Mouse (Mus musculus): ENCODE measurements around the gene Pex13. TPM values are rescaled to one million over a fixed set of nuclear protein-coding genes. Genes with fewer than 3 reads are reported as not detected.
"Not testable (repeated sequence)": the region's sequence is repeated elsewhere in the genome, so short reads cannot be mapped to it uniquely, and the experiment has no call there.

Pex13 gene
- polyA plus RNA-seq, 1 experiment = 43.2 TPM

- H3K4me1 ChIP-seq (ENCODE audit: control insufficient read depth, insufficient read depth, low read length) = peaks cover 2% of the 10 kb centered on the region; the same call in 1 of the 2 replicates
- TF ChIP-seq POLR2A (IDR thresholded peaks at IDR 0.05; ENCODE audit: low read depth, low read length) = no peak
- TF ChIP-seq CTCF (IDR thresholded peaks at IDR 0.05; ENCODE audit: borderline replicate concordance, insufficient read depth, low read length) = no peak
- H3K27ac ChIP-seq (ENCODE audit: insufficient read depth, low read length) = no peak overlapping the region
- H3K4me3 ChIP-seq (ENCODE audit: insufficient read depth, low read length) = no peak overlapping the region
Measured at GRCm38 (mm10) chr11:23657791-23658190, 8.0 kb downstream of the Pex13 start.

DNA sequence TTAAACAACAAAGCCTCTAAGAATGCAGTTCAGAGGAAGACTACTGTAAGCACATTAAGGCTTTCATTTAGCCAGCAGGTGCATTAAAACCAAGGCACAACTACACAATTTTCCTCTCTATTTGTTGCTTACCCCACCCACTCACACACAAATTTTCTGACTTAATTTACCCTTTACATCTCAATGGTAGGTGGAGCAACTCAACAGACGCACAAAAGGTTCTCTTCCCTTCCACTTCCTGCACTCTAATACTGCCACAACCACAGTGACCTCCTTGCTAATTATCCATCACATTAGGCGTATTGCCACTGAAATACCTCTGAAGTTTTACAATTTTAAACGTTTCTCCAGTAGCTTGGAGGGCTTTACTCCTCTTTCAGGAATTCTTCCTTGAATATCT lies 12.1 kb downstream of the Pex13 start:
- no peak for TF ChIP-seq POLR2A (IDR thresholded peaks at IDR 0.05; ENCODE audit: low read depth, low read length)
- TF ChIP-seq CTCF (IDR thresholded peaks at IDR 0.05; ENCODE audit: borderline replicate concordance, insufficient read depth, low read length) = no peak
- Histone ChIP-seq H3K27ac (ENCODE audit: insufficient read depth, low read length) (no peak overlapping the region), H3K4me1 (ENCODE audit: control insufficient read depth, insufficient read depth, low read length) (no peaks in the 10 kb centered on the region), H3K4me3 (ENCODE audit: insufficient read depth, low read length) (no peak overlapping the region)

DNA sequence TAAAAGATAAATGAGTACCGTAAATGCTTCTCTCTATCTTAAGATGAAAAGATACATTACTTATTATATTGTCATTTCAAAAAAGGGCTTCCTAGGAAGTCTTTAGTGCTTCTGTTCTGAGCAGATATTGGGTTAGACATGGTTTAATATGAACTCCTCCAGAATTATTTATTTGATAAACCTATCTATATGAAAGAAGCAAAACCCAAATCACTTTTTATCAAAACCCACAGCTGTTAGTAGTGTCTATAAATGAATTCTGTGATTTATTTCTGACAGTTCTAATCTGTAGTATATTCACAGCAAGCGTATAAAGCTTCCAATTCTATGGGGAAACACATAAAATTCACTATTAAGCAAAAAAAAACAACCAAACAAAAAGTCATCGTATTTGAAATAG lies 17.9 kb downstream of the Pex13 start:
- no peak for TF ChIP-seq POLR2A (IDR thresholded peaks at IDR 0.05; ENCODE audit: low read depth, low read length)
- TF ChIP-seq CTCF (IDR thresholded peaks at IDR 0.05; ENCODE audit: borderline replicate concordance, insufficient read depth, low read length) = no peak
- Histone ChIP-seq H3K4me1 (ENCODE audit: control insufficient read depth, insufficient read depth, low read length) (no peaks in the 10 kb centered on the region), H3K27ac (ENCODE audit: insufficient read depth, low read length) (no peak overlapping the region), H3K4me3 (ENCODE audit: insufficient read depth, low read length) (no peak overlapping the region)

DNA sequence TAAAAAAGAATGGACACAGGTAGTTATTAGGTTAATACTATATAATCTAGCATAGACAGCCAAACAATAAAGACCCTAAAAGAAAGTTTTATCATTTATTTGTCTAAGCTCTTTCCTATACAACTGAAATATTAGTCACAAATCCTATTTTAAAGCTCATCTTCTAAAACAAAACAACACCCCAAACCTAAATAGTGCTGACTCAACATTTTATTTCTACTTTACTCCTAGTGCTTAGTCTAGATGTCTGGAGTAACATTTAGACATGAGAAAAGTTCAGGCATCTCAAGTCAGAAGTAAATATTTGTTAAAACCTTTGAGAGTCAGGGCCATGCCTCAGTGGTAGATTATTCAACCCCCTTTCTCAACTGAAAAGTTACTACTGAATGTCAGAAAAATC lies 18.3 kb downstream of the Pex13 start:
- Histone ChIP-seq H3K27ac (ENCODE audit: insufficient read depth, low read length) (no peak overlapping the region), H3K4me3 (ENCODE audit: insufficient read depth, low read length) (no peak overlapping the region), H3K4me1 (ENCODE audit: control insufficient read depth, insufficient read depth, low read length) (no peaks in the 10 kb centered on the region)
- TF ChIP-seq CTCF (IDR thresholded peaks at IDR 0.05; ENCODE audit: borderline replicate concordance, insufficient read depth, low read length) (no peak), POLR2A (IDR thresholded peaks at IDR 0.05; ENCODE audit: low read depth, low read length) (no peak)

DNA sequence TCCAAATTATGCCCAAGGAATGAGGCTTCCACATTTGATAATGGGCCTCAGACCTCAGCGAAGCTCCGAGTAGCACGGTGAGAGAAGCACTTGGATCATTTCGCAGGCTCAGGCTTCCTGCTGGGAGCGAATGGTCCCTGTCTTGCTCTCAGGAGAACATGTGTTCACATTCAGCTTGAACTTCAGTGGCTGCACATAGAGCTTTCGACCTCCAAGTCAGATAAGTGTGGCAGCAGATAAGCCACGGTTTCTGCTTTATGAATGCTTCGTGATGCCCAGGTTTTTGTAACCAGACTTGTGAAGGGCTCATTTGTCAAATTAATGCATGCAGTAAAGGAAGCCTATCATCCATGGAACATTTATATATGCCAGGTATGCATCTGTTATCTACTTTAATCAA lies 31.2 kb downstream of the Pex13 start:
- TF ChIP-seq POLR2A (IDR thresholded peaks at IDR 0.05; ENCODE audit: low read depth, low read length) (no peak), CTCF (IDR thresholded peaks at IDR 0.05; ENCODE audit: borderline replicate concordance, insufficient read depth, low read length) (no peak)
- Histone ChIP-seq H3K4me1 (ENCODE audit: control insufficient read depth, insufficient read depth, low read length) (no peaks in the 10 kb centered on the region), H3K27ac (ENCODE audit: insufficient read depth, low read length) (no peak overlapping the region), H3K4me3 (ENCODE audit: insufficient read depth, low read length) (no peak overlapping the region)

DNA sequence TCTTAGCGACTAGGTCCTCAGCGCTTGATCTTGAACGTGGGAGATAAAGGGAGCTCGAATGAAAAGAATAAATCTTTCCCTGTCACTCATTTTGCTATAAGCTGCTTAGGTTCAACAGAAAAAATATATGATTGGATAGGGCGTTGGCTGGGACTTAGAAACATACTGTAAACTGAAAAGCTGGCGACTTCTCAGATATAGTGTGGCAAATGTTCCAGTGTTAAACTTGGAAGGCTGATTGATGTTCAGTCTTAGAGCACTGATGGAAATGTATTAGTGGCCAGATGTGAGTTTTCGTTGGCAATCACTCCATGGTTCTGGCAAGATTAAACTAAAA lies 31.9 kb downstream of the Pex13 start:
- H3K27ac ChIP-seq (ENCODE audit: insufficient read depth, low read length) = no peak overlapping the region
- no peaks in the 10 kb centered on the region for H3K4me1 ChIP-seq (ENCODE audit: control insufficient read depth, insufficient read depth, low read length)
- no peak for TF ChIP-seq POLR2A (IDR thresholded peaks at IDR 0.05; ENCODE audit: low read depth, low read length)
- TF ChIP-seq CTCF (IDR thresholded peaks at IDR 0.05; ENCODE audit: borderline replicate concordance, insufficient read depth, low read length) = no peak
- peak overlapping the region; percentile 20; the same call in 1 of the 2 replicates for H3K4me3 ChIP-seq (ENCODE audit: insufficient read depth, low read length)

- Histone ChIP-seq H3K4me3 (ENCODE audit: insufficient read depth, low read length) (peak within 1 kb of the TSS; percentile 80), H3K4me1 (ENCODE audit: control insufficient read depth, insufficient read depth, low read length) (no peaks in the 10 kb centered on the region), H3K27ac (ENCODE audit: insufficient read depth, low read length) (no peak within 1 kb of the TSS)
- TF ChIP-seq CTCF (IDR thresholded peaks at IDR 0.05; ENCODE audit: borderline replicate concordance, insufficient read depth, low read length) (no peak), POLR2A (IDR thresholded peaks at IDR 0.05; ENCODE audit: low read depth, low read length) (peak; percentile 73)
Measured at GRCm38 (mm10) chr11:23632945-23633878, 32.5 kb downstream of the Pex13 start, which contains the start of gene 0610010F05Rik. Gene 0610010F05Rik (minus strand): TSS chr11:23633639.

- Histone ChIP-seq H3K27ac (ENCODE audit: insufficient read depth, low read length) (no peak overlapping the region), H3K4me3 (ENCODE audit: insufficient read depth, low read length) (no peak overlapping the region), H3K4me1 (ENCODE audit: control insufficient read depth, insufficient read depth, low read length) (no peaks in the 10 kb centered on the region)
- no peak for TF ChIP-seq CTCF (IDR thresholded peaks at IDR 0.05; ENCODE audit: borderline replicate concordance, insufficient read depth, low read length)
Measured at GRCm38 (mm10) chr11:23630664-23631063, 35.1 kb downstream of the Pex13 start.

DNA sequence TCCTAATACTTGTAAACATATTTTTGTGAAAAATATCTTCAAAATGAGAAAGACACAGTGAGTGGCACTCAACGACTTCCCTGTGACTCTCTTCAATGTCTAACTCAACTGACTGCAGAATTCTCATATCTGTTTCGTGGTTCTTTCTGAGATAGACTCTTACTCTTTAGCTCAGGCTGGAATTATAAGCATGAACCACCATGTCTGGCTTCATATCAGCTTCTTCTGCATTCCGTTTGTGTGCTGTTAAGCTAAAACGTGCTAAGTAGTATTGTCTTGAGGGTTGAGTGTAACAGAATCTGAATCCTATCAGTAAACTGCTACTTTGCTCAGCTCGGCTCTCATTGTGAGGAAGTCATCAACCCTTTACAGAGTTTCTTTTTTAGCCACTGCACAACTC lies 46.8 kb downstream of the Pex13 start:
- Histone ChIP-seq H3K27ac (ENCODE audit: insufficient read depth, low read length) (no peak overlapping the region), H3K4me3 (ENCODE audit: insufficient read depth, low read length) (no peak overlapping the region), H3K4me1 (ENCODE audit: control insufficient read depth, insufficient read depth, low read length) (no peaks in the 10 kb centered on the region)
- TF ChIP-seq POLR2A (IDR thresholded peaks at IDR 0.05; ENCODE audit: low read depth, low read length) (no peak), CTCF (IDR thresholded peaks at IDR 0.05; ENCODE audit: borderline replicate concordance, insufficient read depth, low read length) (no peak)

DNA sequence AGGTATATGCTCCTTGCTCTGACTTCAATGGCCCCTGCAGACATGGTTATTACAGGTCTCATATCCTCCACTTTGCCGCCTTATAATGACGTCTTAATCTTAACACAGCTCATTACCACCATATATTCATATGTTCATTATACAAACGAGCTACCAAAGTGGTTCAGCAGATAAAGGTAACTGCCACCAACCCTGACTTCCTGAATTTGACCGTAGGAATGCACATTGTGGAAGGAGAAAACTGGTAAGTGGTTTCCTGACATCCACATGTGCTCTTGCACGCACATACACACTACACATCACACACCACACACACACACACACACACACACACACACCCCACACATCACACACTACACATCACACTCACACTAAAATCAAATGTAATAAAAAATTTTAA lies 51.2 kb downstream of the Pex13 start:
- Histone ChIP-seq H3K27ac (ENCODE audit: insufficient read depth, low read length) (no peak overlapping the region), H3K4me3 (ENCODE audit: insufficient read depth, low read length) (no peak overlapping the region), H3K4me1 (ENCODE audit: control insufficient read depth, insufficient read depth, low read length) (no peaks in the 10 kb centered on the region)
- TF ChIP-seq CTCF (IDR thresholded peaks at IDR 0.05; ENCODE audit: borderline replicate concordance, insufficient read depth, low read length) (no peak), POLR2A (IDR thresholded peaks at IDR 0.05; ENCODE audit: low read depth, low read length) (no peak)

GRCm38 (mm10) chr11:23607291-23607690 lies 58.5 kb downstream of the Pex13 start:
- not testable (repeated sequence) for H3K4me3 ChIP-seq (ENCODE audit: insufficient read depth, low read length); H3K4me1 ChIP-seq (ENCODE audit: control insufficient read depth, insufficient read depth, low read length); H3K27ac ChIP-seq (ENCODE audit: insufficient read depth, low read length)

Data from embryonic fibroblast, embryonic 13.5 days (primary cell).